Mouse (Mus musculus) brain, embryonic 14.5 days (tissue): ENCODE data around the gene A030005K14Rik. TPM values are rescaled to one million over a fixed set of nuclear protein-coding genes. Genes with fewer than 3 reads are reported as not detected.

Source experiments
- DNase-seq: peaks from one replicate; pipeline ENCODE4 v3.0.0-alpha.2; 2011; ENCODE audit warnings: low read depth
- CTCF ChIP-seq: fragments of 200-500 bp; IDR thresholded peaks from 2 replicates; pipeline ENCODE4 v1.5.1; 2012; ENCODE audit warnings: inconsistent platforms, mild to moderate bottlenecking, moderate library complexity, borderline replicate concordance; ENCODE audit not compliant: insufficient read depth, insufficient read length; ENCODE audit errors: extremely low read depth
- POLR2A ChIP-seq: fragments of 200-500 bp; IDR thresholded peaks from 2 replicates; pipeline ENCODE4 v1.6.1; 2012; ENCODE audit warnings: mild to moderate bottlenecking, inconsistent platforms, borderline replicate concordance; ENCODE audit not compliant: poor library complexity, insufficient read depth, insufficient read length, severe bottlenecking; ENCODE audit errors: extremely low read depth
- polyA plus RNA-seq: library from polyadenylated mRNA; depleted of rRNA; stranded (reverse); fragments of >200 nt; gene quantifications from 2 replicates; pipeline ENCODE4 v1.2.3, GENCODE M21; 2012

Gene A030005K14Rik
- polyA plus RNA-seq, 1 experiment: not detected

DNA sequence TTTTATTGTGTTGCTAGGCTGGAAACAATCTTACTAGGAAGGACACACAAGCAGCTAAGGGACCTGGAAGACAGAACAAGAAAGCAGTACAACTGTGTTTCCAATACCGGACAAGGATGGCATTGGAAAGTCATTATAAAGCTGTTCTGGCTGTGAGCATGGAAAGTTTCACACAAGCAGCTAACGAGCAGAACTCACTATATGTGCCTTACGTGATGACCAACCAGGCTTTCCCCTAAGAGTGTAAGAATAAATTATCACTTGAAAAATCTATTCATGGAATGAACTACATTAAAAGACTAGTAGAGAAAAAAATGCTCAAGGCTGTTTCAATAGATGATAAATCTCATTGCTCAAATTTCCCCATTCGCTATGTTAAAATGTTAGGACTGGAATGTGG lies 7.4 kb upstream of the A030005K14Rik start:
- TF ChIP-seq CTCF (no peak), POLR2A (no peak)
- DNase-seq: peak; percentile 4

DNA sequence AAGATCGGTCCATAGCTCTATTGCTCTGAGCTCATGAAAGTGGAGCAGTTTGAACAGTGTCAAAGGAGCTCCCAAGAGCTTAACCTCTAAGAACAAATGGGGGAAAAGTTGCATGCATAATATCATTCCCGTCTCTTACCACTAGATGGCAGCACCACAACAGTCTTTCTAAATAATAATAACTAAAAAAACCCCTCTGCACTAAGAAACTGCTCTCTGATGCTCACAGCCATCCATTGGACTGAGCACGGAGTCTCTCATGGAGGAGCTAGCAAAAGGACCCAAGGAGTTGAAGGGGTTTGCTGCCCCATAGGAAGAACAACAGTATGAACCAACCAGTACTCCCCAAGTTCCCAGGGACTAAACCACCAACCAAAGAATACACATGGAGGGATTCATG lies 5.7 kb upstream of the A030005K14Rik start:
- peak; percentile 62 for DNase-seq
- TF ChIP-seq POLR2A: no peak
- peak; percentile 14; the same call in 1 of the 2 replicates for TF ChIP-seq CTCF

DNA sequence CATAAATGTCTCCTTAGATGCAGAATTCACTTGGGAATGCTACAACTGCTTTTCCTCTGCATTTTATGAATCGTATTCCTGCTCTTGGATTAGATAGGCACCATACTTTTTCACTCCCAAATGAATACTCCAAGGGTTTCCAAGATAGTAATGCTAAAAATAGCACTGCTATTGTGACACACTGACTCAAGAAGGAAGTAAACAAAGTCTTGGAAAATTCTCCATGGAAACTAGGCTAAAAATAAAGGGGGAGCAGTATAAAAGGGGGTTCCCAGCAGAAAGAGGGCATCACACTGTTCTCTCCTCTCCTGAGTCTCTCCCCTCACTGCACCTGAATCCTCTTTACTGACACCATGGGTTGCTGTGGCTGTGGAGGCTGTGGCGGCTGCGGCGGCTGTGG lies 1.5 kb upstream of the A030005K14Rik start, which contains the start of gene Krtap28-13:
Gene Krtap28-13, plus strand, starts transcription at position 288 of the 400 bp plus-strand sequence.
- TF ChIP-seq POLR2A: no peak
- no peak for TF ChIP-seq CTCF
- no peak for DNase-seq

DNA sequence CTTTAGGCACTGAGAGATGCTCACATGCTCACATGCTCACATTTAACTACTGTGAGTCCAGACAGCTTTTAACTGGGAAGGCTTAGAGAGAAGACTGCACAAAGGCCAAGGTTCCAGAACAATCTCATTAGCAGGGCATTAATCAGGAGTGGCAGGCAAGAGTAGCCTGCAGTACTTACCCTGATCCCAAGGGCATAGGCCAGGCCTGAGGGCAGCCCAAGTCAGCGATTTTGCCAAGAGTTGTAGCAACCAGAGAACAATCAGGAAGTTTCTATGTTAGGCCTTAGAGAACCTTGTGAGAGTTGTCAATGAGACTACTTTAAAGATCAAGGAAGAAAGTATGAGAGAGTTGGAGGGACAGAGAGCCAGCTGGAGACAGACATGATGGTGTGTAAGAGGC lies 697 bp downstream of the A030005K14Rik start:
- DNase-seq: no peak
- TF ChIP-seq CTCF (no peak), POLR2A (no peak)

DNA sequence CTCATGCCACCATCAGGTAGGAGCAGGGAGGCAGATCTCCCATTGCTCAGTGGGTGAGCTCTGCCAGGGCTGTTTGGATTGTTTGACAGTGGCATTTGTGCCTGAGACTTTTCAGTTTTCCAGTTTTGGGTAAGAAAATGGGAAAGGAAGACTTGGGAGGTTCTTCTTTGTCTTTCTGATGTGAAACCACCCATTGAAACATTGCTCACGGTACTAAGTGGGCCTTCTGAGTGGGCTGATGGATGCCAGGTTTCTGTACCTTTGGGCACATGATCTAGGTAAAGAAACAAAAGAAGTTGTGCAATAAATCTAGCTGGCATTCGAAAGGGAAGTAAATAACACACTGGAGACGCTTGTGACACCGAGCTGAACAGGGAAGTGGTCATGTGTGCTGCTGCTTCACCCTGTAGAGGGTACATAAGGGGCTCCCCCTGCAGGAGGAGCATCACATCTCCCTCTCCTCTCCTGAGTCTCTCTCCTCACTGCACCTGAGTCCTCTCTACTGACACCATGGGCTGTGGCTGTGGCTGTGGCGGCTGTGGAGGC lies 14.2 kb downstream of the A030005K14Rik start, which contains the start of gene Gm47969:
Gene Gm47969, plus strand, starts transcription at position 51 of the 546 bp plus-strand sequence.
- TF ChIP-seq POLR2A (no peak), CTCF (no peak)
- DNase-seq: no peak

DNA sequence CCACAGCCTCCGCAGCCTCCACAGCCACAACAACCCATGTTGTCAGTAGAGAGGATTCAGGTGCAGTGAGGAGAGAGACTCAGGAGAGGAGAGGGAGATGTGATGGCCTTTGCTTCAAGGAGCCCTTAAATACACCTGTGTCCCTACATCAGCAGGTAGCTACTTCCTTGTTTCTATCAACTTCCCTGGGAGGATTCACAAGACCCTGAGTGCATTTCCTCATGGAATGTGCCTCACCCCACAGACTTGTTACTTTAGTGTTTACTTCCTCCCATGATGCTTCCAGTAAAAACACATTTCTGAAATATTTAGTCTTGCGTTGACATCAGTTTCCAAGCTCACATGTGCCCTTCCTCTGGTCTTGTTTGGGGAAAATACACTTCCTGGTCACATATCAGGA lies 16.8 kb downstream of the A030005K14Rik start, which contains the start of gene Krtap28-10:
Gene Krtap28-10, minus strand, starts transcription at position 101 of the 400 bp plus-strand sequence.
- no peak for DNase-seq
- TF ChIP-seq CTCF: no peak
- TF ChIP-seq POLR2A: no peak

DNA sequence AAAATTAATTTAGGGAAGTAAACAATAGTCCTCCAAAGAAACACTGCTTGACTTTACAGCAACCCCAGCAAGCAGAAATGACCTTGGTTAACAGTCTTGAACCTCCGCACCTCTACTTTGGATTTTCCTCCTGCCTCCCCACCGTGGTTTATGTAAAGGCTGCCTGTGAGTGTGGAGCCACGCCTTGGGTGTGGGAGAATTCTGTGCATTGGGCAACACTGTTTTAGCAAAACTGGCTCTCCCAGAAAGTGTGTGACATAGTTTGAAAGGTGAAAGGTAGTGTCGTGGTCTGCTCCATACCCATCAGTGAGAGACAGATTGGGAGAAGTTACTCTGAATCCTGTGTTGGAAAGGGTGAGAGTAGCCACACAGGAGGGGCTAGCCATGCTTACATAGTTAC lies 20.1 kb downstream of the A030005K14Rik start:
- DNase-seq: no peak
- TF ChIP-seq POLR2A (no peak), CTCF (no peak)

DNA sequence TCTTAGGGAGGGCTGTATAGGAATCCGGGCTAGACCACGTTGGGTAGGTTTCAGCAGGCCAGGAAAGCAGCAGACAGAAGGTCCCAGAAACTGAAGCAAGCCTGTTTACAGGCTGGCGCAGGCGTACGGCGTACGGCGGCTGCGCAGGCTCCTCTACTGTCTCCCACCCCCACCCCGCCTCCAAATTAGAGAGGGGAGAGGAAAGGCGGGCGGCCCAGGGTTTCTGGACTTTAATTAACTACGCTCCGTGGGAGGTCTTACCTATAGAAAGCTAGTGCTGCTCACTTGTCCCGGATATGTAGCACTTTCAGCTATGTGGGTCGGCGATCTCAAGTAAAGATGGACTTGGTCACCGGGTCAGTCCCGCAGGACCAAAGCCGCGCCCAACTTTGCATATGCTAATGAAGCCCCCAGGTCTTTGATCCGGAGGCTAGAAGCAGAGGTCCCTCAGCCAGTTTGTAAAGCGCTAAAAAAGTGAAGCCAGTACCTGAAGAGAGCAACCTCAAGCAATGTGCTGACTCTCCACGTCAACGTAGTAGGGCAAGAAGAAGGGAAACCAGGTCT lies 21.0 kb downstream of the A030005K14Rik start, which contains the start of gene Slc19a3:
Gene Slc19a3, minus strand, starts transcription at position 340 of the 564 bp plus-strand sequence.
- DNase-seq: peak; percentile 84
- no peak for TF ChIP-seq CTCF
- no peak for TF ChIP-seq POLR2A

DNA sequence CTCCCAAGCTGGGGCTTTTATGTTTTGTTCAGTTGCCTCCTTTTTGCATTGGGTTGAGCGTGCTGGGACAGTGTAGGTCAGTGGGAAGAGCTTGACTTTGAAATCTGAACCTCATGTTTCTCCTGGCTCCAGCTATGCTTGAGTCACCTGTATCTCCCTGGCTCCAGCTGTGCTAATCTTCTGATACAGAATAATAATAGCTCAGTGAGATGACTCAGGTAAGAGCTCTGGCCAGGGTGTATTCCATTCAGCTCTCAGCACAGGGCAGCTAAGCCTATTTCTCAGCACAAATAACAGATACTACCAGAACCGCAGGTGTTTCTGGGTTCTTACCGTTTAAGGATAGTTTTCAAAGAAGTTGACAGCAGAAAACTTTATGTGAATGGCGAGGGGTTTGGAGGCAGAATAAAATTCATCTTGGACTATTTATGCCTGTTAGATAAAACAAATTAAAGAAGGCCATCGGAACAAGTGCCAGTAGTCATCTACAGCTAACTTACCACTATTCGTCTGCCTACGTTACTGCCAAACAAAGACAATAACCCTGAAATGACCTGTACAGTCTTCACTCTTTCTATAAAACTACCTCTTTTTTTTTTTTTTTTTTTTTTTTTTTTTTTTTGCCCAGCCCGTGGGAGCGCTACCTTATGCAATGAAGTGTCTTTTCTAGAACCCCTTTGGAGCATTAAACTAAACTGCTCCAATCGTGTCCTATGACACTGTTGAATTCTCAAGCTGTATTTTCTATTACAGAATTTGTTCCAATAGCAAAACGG lies 22.1 kb downstream of the A030005K14Rik start:
- TF ChIP-seq CTCF (no peak), POLR2A (no peak)

DNA sequence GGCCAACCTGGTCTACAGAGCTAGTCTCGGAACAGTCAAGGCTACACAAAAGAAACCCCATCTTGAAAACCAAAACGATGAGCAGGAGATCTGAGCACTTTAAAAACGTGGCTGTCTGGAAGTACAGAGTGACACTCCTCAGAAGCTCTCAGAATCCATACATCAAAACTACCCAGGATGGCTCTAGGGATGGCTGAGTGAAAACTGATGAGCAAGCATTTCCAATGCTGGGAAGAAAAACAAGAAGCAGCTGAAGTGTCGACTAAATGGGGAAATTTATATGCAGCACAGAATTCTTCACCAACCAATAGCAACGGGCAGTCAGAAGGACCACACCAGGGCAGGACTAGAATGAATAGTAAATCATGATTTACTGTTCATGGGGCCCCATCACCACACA lies 24.7 kb downstream of the A030005K14Rik start:
- TF ChIP-seq CTCF (no peak), POLR2A (no peak)

More for the DNA sequence above, 22.1 kb downstream of the A030005K14Rik start:
- DNase-seq: no peak

DNA sequence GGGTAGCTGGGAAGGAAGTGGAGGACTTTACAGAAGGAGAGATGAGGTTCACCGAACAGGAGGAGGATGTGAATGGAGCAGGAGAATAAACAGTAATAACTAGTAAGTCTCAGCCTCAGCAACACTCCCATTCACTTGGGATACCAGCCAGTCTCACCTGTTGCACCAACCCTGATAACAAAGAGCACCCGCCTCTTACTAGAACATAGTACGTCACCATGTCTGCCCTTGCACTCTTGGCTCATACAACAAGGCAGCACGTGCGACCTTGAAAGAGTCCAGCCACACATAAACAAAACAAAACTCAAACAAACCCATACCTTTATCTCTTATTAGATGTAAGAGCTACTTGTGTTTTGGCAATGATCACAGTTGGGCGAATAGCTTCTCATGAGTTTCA lies 26.7 kb downstream of the A030005K14Rik start:
- TF ChIP-seq POLR2A (no peak), CTCF (no peak)
- DNase-seq: no peak

More for the DNA sequence above, 24.7 kb downstream of the A030005K14Rik start:
- peak; percentile 2 for DNase-seq
